Mouse (Mus musculus): ENCODE data around the gene Sycp1. TPM values are rescaled to one million over a fixed set of nuclear protein-coding genes. Genes with fewer than 3 reads are reported as not detected.

The Sycp1 gene
- not detected in 2 replicates for polyA plus RNA-seq (2012; rRNA removed; ENCODE audit: low replicate concordance)

DNA sequence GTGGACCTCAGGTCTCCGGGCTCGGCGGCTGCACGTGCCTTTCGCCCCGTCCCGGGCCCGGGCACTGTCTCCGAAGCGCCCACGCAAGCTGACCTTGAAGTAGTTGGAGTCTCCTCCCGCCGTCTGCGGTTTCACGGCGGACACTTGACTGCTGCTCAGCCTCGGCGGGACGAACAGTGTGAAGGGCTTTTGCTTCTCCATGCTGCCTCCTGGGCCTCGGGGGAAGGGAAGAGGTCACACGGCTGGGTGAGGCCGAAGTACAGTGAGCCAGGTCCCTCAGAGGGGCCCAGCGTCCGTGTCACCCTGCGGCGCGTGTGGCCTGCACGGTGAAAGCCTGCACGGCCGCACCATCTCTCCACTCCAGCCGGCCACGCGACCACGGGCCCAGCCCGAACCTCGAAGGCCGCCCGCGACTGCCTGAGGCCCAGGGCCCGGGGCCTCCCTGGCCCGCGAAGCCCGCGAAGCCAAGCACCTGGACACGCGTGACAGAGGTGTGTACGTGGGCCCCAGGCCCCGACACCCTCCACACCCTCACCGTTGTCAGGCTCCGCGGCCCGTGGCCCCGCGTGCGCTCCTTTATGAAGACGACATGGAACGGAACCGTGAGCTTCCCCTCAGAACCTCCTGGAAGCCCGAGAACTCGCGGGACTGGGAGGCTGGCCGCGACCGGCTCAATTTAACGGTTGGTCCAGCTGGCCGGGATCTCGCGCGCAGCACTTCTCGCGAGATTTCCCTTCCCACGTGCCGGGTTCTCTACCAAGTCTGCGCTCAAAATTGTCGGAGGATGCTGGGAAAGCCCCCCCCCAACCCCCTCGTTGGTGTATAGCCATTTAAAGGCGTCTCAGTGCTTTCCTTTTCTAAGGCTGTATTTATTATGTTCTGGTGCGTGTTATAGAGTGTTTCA lies at the start of gene Sycp1:
Gene Sycp1 (minus strand): TSS at position 650 of the 904 bp plus-strand sequence.

GRCm38 (mm10) chr3:102964033-102964432 lies 28.1 kb upstream of the Sycp1 start, which contains the start of gene Nr1h5:
Gene Nr1h5, minus strand, starts transcription at chr3:102964133.

DNA sequence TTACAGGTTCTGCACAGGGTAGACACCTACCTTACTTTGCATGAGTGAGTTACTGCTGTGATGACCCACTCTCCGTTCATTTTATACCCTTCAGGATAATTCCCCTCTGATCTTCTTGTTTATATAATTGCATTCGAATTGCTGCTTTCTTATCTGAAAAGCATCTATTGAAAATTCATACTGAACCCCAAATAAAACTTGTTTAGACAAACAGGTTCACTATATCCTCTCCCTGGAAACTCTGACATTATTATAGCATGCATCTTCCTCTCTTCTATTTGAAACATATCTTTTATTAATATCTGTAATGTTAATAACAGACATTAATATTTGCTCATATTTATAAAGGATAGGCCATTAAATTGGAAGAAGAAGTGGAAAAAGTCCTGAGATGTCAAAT lies 153.3 kb downstream of the Sycp1 start, which contains the start of gene Tshb:
Gene Tshb (minus strand): TSS at position 101 of the 400 bp plus-strand sequence.

Other genes starting within 250 kb of the Sycp1 start
- 1.1 and 4.5 TPM in 2 replicates for gene Tspan2, start 201.6 kb downstream of the Sycp1 start, polyA plus RNA-seq (2012; rRNA removed; ENCODE audit: low replicate concordance)
- gene Tshb, start 153.4 kb downstream of the Sycp1 start, polyA plus RNA-seq (2012; rRNA removed; ENCODE audit: low replicate concordance) = not detected in 2 replicates
- gene Nr1h5, start 28.0 kb upstream of the Sycp1 start, polyA plus RNA-seq (2012; rRNA removed; ENCODE audit: low replicate concordance) = not detected in 2 replicates
- gene Sike1, start 59.6 kb upstream of the Sycp1 start, polyA plus RNA-seq (2012; rRNA removed; ENCODE audit: low replicate concordance) = 17.6 and 27.7 TPM in 2 replicates
- gene Csde1, start 84.3 kb upstream of the Sycp1 start, polyA plus RNA-seq (2012; rRNA removed; ENCODE audit: low replicate concordance) = 18.7 and 55.8 TPM in 2 replicates
- 12.0 and 29.8 TPM in 2 replicates for gene Nras, start 122.2 kb upstream of the Sycp1 start, polyA plus RNA-seq (2012; rRNA removed; ENCODE audit: low replicate concordance)
- gene Ampd1, start 137.9 kb upstream of the Sycp1 start, polyA plus RNA-seq (2012; rRNA removed; ENCODE audit: low replicate concordance) = 1.1 and 210 TPM in 2 replicates
- 1.1 and 3.1 TPM in 2 replicates for gene Dennd2c, start 166.5 kb upstream of the Sycp1 start, polyA plus RNA-seq (2012; rRNA removed; ENCODE audit: low replicate concordance)
- gene Bcas2, start 235.6 kb upstream of the Sycp1 start, polyA plus RNA-seq (2012; rRNA removed; ENCODE audit: low replicate concordance) = 17.3 and 21.6 TPM in 2 replicates